Mouse (Mus musculus): ENCODE measurements around the gene Rnase13. TPM values are rescaled to one million over a fixed set of nuclear protein-coding genes. Genes with fewer than 3 reads are reported as not detected.

Gene Rnase13
- polyA plus RNA-seq (2015; fragmentation: Nextera tagmentation; extraction: Ambion mirVana): not detected in 2 replicates

DNA sequence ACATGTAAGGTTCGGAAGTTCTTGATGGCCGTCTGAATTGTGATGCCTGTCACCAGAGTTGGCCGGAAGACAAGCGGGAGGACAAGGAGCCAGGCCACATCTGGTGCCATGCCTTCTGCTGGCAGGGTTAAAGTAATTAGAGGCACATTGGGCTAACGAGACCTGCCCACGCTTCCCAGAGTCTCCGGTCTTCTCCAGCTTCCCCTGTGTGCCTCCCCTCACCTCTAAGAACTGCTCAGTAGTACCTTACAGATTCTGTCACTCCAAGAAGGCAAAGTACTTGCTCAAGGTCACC lies at the start of gene Rnase13:
Gene Rnase13, minus strand, starts transcription at position 203 of the 295 bp plus-strand sequence.
- no peak within 1 kb of the TSS for H3K4me3 ChIP-seq
- H3K9ac ChIP-seq: no peak within 1 kb of the TSS
- no peaks in the 10 kb centered on the region for H3K9me3 ChIP-seq (replicated peaks)
- no peak for ATAC-seq
- no peaks in the 10 kb centered on the region for H3K36me3 ChIP-seq (ENCODE audit: poor library complexity, severe bottlenecking)
- WGBS: 79% methylated on average over 7 of the region's 7 CpGs
- H3K27ac ChIP-seq: no peak within 1 kb of the TSS
- H3K4me1 ChIP-seq: peaks cover 9% of the 10 kb centered on the region
- no peak within 1 kb of the TSS for H3K4me2 ChIP-seq
- no peaks in the 10 kb centered on the region for H3K27me3 ChIP-seq

DNA sequence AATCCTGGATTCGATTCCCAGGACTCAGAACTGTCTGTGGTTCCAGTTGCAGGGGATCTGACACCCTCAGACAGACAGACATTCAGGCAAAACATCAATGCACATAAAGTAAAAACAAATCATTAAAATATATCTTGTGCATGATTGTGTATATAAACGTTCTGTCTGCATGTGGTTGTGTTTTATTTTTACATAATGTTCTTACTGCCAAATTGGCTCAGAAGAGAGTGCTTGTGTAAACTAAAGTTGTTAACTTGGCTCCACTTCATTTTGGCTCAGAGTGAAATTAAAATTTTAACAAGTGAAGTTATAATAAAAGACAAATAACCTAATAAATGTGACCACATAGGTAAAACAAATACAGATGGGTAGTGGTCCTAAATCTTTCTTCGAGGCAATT lies 44.8 kb upstream of the Rnase13 start:
- H3K27ac ChIP-seq: no peak overlapping the region
- H3K27me3 ChIP-seq: 0 out of 2 replicates have a peak, but pooled peaks cover 2% of the 10 kb centered on the region
- H3K4me1 ChIP-seq: no peaks in the 10 kb centered on the region
- H3K36me3 ChIP-seq (ENCODE audit: poor library complexity, severe bottlenecking): no peaks in the 10 kb centered on the region
- no peak overlapping the region for H3K4me2 ChIP-seq
- 88% methylated on average over 3 of the region's 3 CpGs for WGBS
- no peaks in the 10 kb centered on the region for H3K9me3 ChIP-seq (replicated peaks)
- ATAC-seq: no peak
- no peak overlapping the region for H3K4me3 ChIP-seq
- no peak overlapping the region for H3K9ac ChIP-seq

DNA sequence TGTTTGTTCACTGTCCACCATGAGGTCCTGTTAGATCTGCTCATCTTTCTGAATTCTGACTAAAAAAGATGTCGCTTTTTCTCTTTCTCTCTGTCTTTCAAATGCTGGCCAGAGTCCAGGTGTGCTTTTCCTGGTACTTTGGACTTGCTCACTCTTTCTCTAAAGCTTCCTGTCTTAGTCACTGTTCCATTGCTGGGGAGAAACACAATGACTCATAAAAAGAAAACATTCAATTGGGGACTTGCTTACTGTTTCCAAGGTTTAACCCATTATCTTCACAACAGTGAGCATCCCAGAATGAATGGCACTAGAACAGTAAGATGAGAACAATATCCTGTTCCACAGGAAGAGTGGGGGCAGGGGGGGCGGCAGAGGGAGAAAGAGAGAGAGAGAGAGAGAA lies 37.7 kb upstream of the Rnase13 start:
- no peak overlapping the region for H3K4me3 ChIP-seq
- no peaks in the 10 kb centered on the region for H3K36me3 ChIP-seq (ENCODE audit: poor library complexity, severe bottlenecking)
- H3K9ac ChIP-seq: no peak overlapping the region
- H3K9me3 ChIP-seq (replicated peaks): no peaks in the 10 kb centered on the region
- no peaks in the 10 kb centered on the region for H3K27me3 ChIP-seq
- WGBS: 86% methylated on average over 2 of the region's 2 CpGs
- H3K4me1 ChIP-seq: no peaks in the 10 kb centered on the region
- no peak overlapping the region for H3K27ac ChIP-seq
- ATAC-seq: no peak
- H3K4me2 ChIP-seq: no peak overlapping the region

DNA sequence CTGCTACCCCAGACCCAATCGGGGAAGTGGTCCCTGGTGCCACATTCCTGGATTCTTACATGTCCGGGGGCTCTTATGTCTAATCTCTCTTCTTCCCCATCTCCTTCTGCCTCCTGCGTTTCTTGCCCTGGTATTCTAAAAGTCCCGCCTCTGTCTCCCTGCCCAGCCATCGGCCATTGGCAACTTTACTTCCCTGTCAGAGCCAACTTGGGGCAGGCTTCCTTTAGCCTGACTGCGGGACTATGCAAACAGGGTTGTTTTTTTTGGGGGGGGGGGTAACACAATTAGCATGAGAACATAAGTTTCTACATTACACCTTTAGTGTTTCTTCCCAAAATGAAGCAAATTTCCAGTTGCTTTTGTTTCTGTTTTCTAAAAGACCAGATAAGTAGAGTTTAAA lies 20.8 kb upstream of the Rnase13 start:
- no peak overlapping the region for H3K27ac ChIP-seq
- 91% methylated on average over 6 of the region's 6 CpGs for WGBS
- no peak for ATAC-seq
- H3K36me3 ChIP-seq (ENCODE audit: poor library complexity, severe bottlenecking): no peaks in the 10 kb centered on the region
- no peak overlapping the region for H3K9ac ChIP-seq
- no peaks in the 10 kb centered on the region for H3K9me3 ChIP-seq (replicated peaks)
- no peak overlapping the region for H3K4me2 ChIP-seq
- no peaks in the 10 kb centered on the region for H3K4me1 ChIP-seq
- no peak overlapping the region for H3K4me3 ChIP-seq
- no peaks in the 10 kb centered on the region for H3K27me3 ChIP-seq

DNA sequence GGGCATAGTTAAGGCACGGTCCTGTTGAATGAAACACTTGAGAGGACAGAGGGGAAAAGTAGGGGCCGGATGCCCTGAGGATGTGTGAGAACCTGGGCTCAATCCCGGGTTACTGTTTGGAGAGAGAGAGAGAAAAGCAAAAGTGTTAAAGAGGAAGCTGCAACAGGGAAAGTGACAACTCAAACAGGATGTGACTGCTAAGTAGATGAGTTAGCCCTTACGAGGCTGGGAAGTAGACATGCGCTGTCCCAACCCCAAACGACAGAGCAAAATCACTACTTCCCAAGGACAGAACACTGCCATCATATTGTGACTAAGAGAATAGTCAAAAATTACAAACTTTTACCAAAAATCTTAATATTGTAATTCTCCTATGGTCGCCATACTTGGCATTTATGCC lies 19.7 kb upstream of the Rnase13 start:
- no peak overlapping the region for H3K4me2 ChIP-seq
- H3K36me3 ChIP-seq (ENCODE audit: poor library complexity, severe bottlenecking): no peaks in the 10 kb centered on the region
- no peak for ATAC-seq
- no peak overlapping the region for H3K4me3 ChIP-seq
- H3K27ac ChIP-seq: no peak overlapping the region
- no peaks in the 10 kb centered on the region for H3K4me1 ChIP-seq
- H3K27me3 ChIP-seq: no peaks in the 10 kb centered on the region
- H3K9ac ChIP-seq: no peak overlapping the region
- H3K9me3 ChIP-seq (replicated peaks): 0 out of 2 replicates have a peak, but pooled peaks cover 4% of the 10 kb centered on the region
- 74% methylated on average over 7 of the region's 7 CpGs for WGBS

DNA sequence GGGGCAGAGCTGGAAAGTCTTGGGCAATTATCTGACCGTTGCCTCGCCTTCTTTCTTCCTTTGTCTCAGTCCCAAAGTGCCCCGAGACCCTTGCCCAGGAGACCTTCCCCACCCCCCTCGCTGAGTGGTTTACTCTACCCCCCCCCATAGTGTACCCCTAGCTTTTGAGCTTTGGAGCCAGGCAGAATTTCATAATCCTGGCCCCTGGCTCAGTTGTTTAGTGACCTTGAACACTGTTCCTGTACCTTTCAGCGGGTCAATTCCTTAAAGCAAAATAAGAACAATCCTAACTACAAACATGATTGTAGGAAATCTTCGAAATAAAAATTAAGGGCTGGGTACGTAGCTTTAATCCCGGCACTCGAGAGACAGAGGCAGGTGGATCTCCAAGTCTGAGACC lies 19.0 kb upstream of the Rnase13 start:
- H3K4me2 ChIP-seq: no peak overlapping the region
- H3K4me1 ChIP-seq: no peaks in the 10 kb centered on the region
- H3K9ac ChIP-seq: no peak overlapping the region
- no peak overlapping the region for H3K27ac ChIP-seq
- H3K4me3 ChIP-seq: no peak overlapping the region
- no peaks in the 10 kb centered on the region for H3K36me3 ChIP-seq (ENCODE audit: poor library complexity, severe bottlenecking)
- H3K9me3 ChIP-seq (replicated peaks): 0 out of 2 replicates have a peak, but pooled peaks cover 4% of the 10 kb centered on the region
- 55% methylated on average over 9 of the region's 9 CpGs for WGBS
- H3K27me3 ChIP-seq: no peaks in the 10 kb centered on the region
- no peak for ATAC-seq

DNA sequence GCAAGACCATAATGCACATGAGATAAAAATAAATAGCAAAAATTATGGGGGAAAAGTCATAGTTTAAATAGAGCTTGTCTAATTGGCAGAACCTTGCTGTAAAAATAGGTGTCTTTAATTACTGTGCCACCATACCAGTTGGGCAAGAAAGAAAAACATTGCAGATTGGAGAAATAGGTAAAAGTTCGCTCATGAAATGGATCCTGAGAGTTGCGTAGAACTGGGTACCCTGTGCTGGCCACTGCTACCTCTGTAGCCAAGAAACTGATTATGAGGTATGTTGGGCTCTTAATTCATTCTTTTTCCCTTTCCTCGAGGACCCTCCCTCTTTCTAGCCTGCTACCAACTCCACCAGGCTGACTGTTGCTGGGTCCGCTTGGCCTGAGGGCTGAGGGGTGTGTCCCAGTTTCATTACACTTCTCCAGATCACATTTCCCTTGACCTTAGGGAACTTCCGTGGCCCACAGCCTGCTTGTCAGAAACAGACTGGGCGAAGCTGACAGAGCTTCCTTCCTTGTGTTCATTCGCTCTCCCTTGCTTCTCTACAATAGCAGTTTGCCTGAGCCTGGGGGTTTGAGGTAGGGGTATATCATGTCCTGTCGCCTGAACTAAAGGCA lies 18.5 kb upstream of the Rnase13 start:
- Histone ChIP-seq H3K4me1 (no peaks in the 10 kb centered on the region), H3K9me3 (replicated peaks) (0 out of 2 replicates have a peak, but pooled peaks cover 7% of the 10 kb centered on the region), H3K36me3 (ENCODE audit: poor library complexity, severe bottlenecking) (no peaks in the 10 kb centered on the region), H3K27ac (no peak overlapping the region), H3K9ac (no peak overlapping the region), H3K27me3 (no peaks in the 10 kb centered on the region), H3K4me2 (no peak overlapping the region), H3K4me3 (no peak overlapping the region)
- 39% methylated on average over 8 of the region's 8 CpGs for WGBS
- ATAC-seq: no peak

DNA sequence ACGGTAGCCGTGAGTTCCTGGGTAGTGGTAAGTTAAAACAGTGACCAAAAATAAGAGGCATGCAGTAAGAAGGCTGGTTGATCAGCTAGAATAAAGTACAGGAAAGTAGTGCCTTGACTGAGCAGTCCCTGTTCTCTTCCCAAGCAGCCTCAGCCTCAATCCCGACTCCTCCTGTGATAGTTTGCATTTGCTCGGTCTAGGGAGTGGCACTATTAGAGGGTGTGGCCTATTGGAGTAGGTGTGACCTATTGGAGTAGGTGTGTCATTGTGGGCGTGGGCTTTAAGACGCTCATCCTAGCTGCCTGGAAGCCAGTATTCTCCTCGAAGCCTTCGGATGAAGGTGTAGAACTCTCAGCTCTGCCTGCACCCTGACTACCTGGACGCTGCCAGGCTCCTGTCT lies 16.4 kb upstream of the Rnase13 start:
- 0 out of 2 replicates have a peak, but pooled peaks cover 7% of the 10 kb centered on the region for H3K9me3 ChIP-seq (replicated peaks)
- ATAC-seq: no peak
- no peak overlapping the region for H3K27ac ChIP-seq
- no peak overlapping the region for H3K9ac ChIP-seq
- no peaks in the 10 kb centered on the region for H3K36me3 ChIP-seq (ENCODE audit: poor library complexity, severe bottlenecking)
- H3K4me3 ChIP-seq: no peak overlapping the region
- H3K4me2 ChIP-seq: no peak overlapping the region
- WGBS: 87% methylated on average over 9 of the region's 9 CpGs
- no peaks in the 10 kb centered on the region for H3K4me1 ChIP-seq
- no peaks in the 10 kb centered on the region for H3K27me3 ChIP-seq

DNA sequence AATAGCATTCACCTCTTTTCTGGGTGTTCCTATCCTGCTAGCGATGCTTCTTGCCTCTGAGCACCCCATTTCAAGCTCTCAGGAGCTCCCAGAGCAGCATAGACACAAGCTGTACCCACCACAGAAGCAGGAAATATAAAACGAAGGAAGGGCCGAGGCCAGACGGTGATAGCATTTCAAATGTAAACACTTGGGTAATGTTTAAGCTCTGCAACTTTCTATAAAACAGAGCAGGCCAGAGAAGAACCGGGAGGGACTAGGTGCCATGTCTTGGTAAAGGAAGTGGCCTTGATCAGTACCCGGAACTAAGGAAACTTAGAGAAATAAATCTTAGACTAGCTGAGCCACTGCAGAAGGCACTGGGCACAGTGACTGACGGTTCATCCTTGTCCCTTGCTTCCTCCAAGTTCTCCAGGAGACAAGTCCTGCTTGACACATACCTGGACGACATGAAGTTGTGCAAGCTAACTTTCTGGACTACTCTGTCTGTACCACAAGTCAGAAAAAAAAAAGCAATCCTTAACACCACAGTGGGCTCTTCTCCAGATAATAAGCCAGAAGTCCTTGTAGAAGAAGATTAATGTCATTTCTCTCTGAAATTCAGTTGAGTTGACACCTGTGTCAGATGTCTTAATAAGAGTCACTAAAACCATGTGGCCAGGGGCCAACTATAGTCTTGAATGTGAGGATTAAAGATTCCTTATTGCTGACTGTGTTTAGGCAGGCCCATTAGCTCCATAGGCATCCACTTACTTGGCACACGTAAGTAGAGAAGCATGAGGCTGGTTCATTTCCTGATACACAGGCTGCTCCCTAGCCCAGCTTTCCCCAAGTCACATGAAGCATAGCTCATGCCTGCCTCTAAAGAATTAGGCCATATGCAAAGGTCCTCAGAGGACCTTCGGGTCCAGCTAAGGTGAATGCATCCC lies 9.8 kb upstream of the Rnase13 start:
- Histone ChIP-seq H3K4me1 (0 out of 2 replicates have a peak, but pooled peaks cover 5% of the 10 kb centered on the region), H3K4me3 (no peak overlapping the region), H3K9ac (no peak overlapping the region), H3K27me3 (no peaks in the 10 kb centered on the region), H3K27ac (no peak overlapping the region), H3K9me3 (replicated peaks) (0 out of 2 replicates have a peak, but pooled peaks cover 4% of the 10 kb centered on the region), H3K36me3 (ENCODE audit: poor library complexity, severe bottlenecking) (no peaks in the 10 kb centered on the region), H3K4me2 (no peak overlapping the region)
- WGBS: 83% methylated on average over 10 of the region's 10 CpGs
- no peak for ATAC-seq

DNA sequence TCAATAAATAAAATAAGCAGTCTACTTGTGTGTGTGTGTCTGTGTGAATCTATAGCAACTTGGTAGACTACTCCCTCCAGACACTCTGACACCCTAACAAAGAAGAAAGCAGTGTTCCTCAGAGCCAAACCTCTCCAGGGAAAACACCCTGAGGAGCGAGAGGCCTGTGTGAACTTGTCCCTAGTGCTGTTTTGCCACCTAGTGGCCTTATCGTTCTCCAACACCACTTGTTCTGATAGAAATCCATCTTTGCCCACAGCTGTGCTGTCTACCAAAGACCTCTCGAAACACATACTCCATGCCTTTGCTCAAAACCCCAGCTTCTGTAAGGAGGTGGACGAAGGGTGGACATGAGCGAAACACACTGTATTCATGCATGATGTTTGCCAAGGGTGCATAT lies 8.3 kb upstream of the Rnase13 start:
- Histone ChIP-seq H3K9me3 (replicated peaks) (no peaks in the 10 kb centered on the region), H3K4me3 (no peak overlapping the region), H3K36me3 (ENCODE audit: poor library complexity, severe bottlenecking) (no peaks in the 10 kb centered on the region), H3K27me3 (no peaks in the 10 kb centered on the region), H3K27ac (no peak overlapping the region), H3K4me2 (no peak overlapping the region), H3K9ac (peak overlapping the region; percentile 8; the same call in 1 of the 2 replicates), H3K4me1 (0 out of 2 replicates have a peak, but pooled peaks cover 5% of the 10 kb centered on the region)
- WGBS: 30% methylated on average over 5 of the region's 5 CpGs
- peak; percentile 92 for ATAC-seq

DNA sequence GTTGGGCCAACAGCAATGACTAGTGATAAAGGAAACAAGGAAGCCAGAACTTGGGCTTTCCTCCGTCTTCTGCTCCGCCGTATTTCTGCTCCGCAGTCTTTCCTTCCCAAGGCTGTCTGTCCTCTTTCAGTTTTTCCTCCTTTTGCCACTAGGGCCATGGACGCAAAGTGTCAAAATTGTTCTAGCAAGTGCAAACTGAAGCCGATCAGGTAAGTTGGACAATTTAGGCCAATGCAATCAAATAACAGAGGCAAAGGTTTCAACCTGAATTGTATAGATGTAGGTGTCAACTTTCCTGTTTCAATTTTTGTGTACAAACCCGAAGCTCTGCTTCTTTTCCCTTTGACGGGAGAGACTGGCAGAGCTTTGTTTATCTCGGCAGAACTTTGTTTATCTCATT lies 7.4 kb upstream of the Rnase13 start:
- Histone ChIP-seq H3K27ac (no peak overlapping the region), H3K9ac (no peak overlapping the region)

DNA sequence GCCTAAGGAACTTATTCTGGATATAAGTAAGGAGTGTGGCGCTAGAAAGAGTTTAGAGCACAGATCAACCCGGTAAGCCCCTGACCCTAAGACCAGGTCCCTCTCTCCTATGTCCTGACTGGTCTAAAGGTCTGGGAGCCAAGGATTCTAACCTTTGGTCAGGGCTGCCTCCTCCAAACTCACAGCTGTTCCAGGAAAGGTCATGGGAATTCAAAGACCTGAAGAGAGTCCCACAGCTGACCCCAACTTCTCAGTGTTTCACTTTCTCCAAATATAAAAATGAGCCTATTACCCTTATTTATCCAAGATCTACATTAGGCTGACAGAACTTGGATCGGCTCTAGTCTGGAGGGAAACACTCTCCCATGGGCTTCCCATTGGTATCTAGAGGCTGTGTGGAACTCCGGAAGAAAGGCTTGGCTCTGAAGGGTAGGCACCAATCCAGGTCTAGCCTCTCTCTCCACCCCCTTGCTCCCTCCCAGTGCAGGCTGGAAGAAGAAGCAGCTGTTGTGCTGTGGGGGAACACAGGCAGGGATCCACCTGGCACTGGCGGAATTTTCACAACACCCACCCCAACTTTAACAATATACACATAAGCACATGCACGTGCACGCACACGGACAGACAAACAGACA lies 6.9 kb upstream of the Rnase13 start:
- Histone ChIP-seq H3K9ac (no peak overlapping the region), H3K9me3 (replicated peaks) (no peaks in the 10 kb centered on the region), H3K27me3 (no peaks in the 10 kb centered on the region), H3K4me3 (no peak overlapping the region), H3K4me2 (no peak overlapping the region), H3K27ac (no peak overlapping the region), H3K36me3 (ENCODE audit: poor library complexity, severe bottlenecking) (no peaks in the 10 kb centered on the region), H3K4me1 (0 out of 2 replicates have a peak, but pooled peaks cover 5% of the 10 kb centered on the region)
- WGBS: 79% methylated on average over 8 of the region's 8 CpGs
- ATAC-seq: peak; percentile 41; the same call in 1 of the 2 replicates

More for the DNA sequence above, 7.4 kb upstream of the Rnase13 start:
- H3K27me3 ChIP-seq: no peaks in the 10 kb centered on the region
- H3K4me2 ChIP-seq: no peak overlapping the region
- H3K4me1 ChIP-seq: 0 out of 2 replicates have a peak, but pooled peaks cover 5% of the 10 kb centered on the region
- WGBS: 65% methylated on average over 9 of the region's 9 CpGs
- H3K4me3 ChIP-seq: no peak overlapping the region
- no peaks in the 10 kb centered on the region for H3K9me3 ChIP-seq (replicated peaks)
- no peak for ATAC-seq
- no peaks in the 10 kb centered on the region for H3K36me3 ChIP-seq (ENCODE audit: poor library complexity, severe bottlenecking)
